Mouse (Mus musculus) E14TG2a.4 (cell line): ENCODE measurements around the gene Btbd3.

Experiments used
- CTCF ChIP-seq: conservative IDR thresholded peaks from 2 replicates; pipeline ENCODE4 v1.5.1; 2014; ENCODE audit warnings: low read length
- NANOG ChIP-seq: IDR thresholded peaks from 2 replicates; pipeline ENCODE4 v1.6.1; 2014; ENCODE audit warnings: borderline replicate concordance, low read length, mixed read lengths
- POU5F1 ChIP-seq: IDR thresholded peaks from 2 replicates; pipeline ENCODE4 v1.6.1; 2014; ENCODE audit warnings: low read length, borderline replicate concordance

DNA sequence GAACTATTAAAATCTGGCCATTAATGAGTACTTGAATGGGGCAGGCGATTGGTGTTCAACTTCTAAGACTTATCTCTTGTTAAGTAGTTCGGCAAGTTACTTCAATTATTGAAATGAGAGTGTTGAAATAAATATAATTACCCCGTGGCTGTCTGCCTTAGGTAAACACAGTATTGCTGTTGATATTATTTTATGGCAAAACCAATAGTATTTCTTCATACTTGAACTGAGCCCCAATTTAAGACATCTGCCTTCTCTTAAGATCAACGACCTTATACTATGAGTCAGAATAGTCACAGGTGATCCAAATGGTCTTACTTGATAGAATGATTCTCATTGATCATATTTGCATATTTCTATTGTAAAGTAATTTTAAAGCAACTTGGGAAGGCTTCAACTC, 228.5 kb downstream of the Btbd3 start:
- TF ChIP-seq CTCF (no peak), NANOG (no peak), POU5F1 (no peak)
